Mouse (Mus musculus) midbrain, embryonic 16.5 days (tissue): ENCODE measurements around the gene Car5a. TPM values are rescaled to one million over a fixed set of nuclear protein-coding genes. Genes with fewer than 3 reads are reported as not detected.

Experiments
- ATAC-seq: fragments of 200-750 bp; cut with Nextera tagmentation; 2 replicates; pipeline ENCODE4 v1.8.0; 2017; ENCODE audit warnings: moderate TSS enrichment
- H3K27ac ChIP-seq: fragments of 300-500 bp; sonication (generic); 2 replicates; pipeline ENCODE4 v1.5.1; 2014; ENCODE audit warnings: mild to moderate bottlenecking, low read length, mixed read lengths
- H3K27me3 ChIP-seq: fragments of 300-500 bp; sonication (generic); 2 replicates; pipeline ENCODE4 v1.6.1; 2014; ENCODE audit warnings: low read depth, low read length, mixed read lengths; ENCODE audit not compliant: control insufficient read depth, insufficient read depth
- H3K36me3 ChIP-seq: fragments of 300-500 bp; sonication (generic); 2 replicates; pipeline ENCODE4 v1.6.1; 2014; ENCODE audit warnings: mild to moderate bottlenecking, low read length, moderate library complexity, mixed read lengths; ENCODE audit not compliant: control insufficient read depth, insufficient read depth
- H3K4me1 ChIP-seq: fragments of 300-500 bp; sonication (generic); 2 replicates; pipeline ENCODE4 v1.6.1; 2014; ENCODE audit warnings: mild to moderate bottlenecking, low read length, mixed read lengths; ENCODE audit not compliant: control insufficient read depth, insufficient read depth
- H3K4me2 ChIP-seq: fragments of 300-500 bp; sonication (generic); 2 replicates; pipeline ENCODE4 v1.6.1; 2014; ENCODE audit warnings: mild to moderate bottlenecking, low read length, mixed read lengths
- H3K4me3 ChIP-seq: fragments of 300-500 bp; sonication (generic); 2 replicates; pipeline ENCODE4 v1.5.1; 2014; ENCODE audit warnings: low read depth, mild to moderate bottlenecking, low read length, moderate library complexity, mixed read lengths
- H3K9ac ChIP-seq: fragments of 300-500 bp; sonication (generic); 2 replicates; pipeline ENCODE4 v1.6.1; 2014; ENCODE audit warnings: low read depth, low read length, mixed read lengths
- H3K9me3 ChIP-seq: fragments of 300-500 bp; sonication (generic); replicated peaks from 2 replicates; pipeline ENCODE4 v1.6.1; 2014; ENCODE audit warnings: mild to moderate bottlenecking, low read length, mixed read lengths; ENCODE audit not compliant: control insufficient read depth, poor library complexity, severe bottlenecking
- WGBS: fragments of 180-500 bp; shearing (Covaris S2); extraction: QIAGEN DNeasy Blood & Tissue Kit; methylation state at CpG from one replicate; pipeline ENCODE4 v1.1.7; 2014; 5-methylcytosine and 5-hydroxymethylcytosine counted together
- polyA plus RNA-seq: library from polyadenylated mRNA; unstranded; fragments of >200 nt; fragmentation: Nextera tagmentation; extraction: Ambion mirVana; gene quantifications from 2 replicates; pipeline ENCODE4 v1.2.1, GENCODE M21; 2015

The Car5a gene
- polyA plus RNA-seq, 1 experiment from 2014 or later: 0.55 TPM

- peak overlapping the region; percentile 97 for H3K4me2 ChIP-seq
- no peaks in the 10 kb centered on the region for H3K9me3 ChIP-seq
- no peaks in the 10 kb centered on the region for H3K27me3 ChIP-seq
- no peak for ATAC-seq
- H3K4me3 ChIP-seq: peak overlapping the region; percentile 92
- WGBS: 32% methylated on average over 7 of the region's 7 CpGs
- peak overlapping the region; percentile 96 for H3K9ac ChIP-seq
- peaks cover 35% of the 10 kb centered on the region for H3K4me1 ChIP-seq
- peak overlapping the region; percentile 96 for H3K27ac ChIP-seq
- H3K36me3 ChIP-seq: no peaks in the 10 kb centered on the region; the same call in 1 of the 2 replicates
These were observed 6.9 kb upstream of the Car5a start for GRCm38 (mm10) chr8:121951656-121952009.

- Histone ChIP-seq H3K9me3 (no peaks in the 10 kb centered on the region), H3K4me1 (peaks cover 33% of the 10 kb centered on the region)
- under 1% methylated on average over 58 of the region's 97 CpGs for whole genome bisulfite sequencing
These were observed 6.3 kb upstream of the Car5a start for GRCm38 (mm10) chr8:121950749-121951655.

GRCm38 (mm10) chr8:121949941-121950748, 5.4 kb upstream of the Car5a start:
- H3K27ac ChIP-seq: peak overlapping the region; percentile 96
- peak; percentile 96 for ATAC-seq
- peak overlapping the region; percentile 96 for H3K9ac ChIP-seq
- WGBS: under 1% methylated on average over 51 of the region's 66 CpGs
- H3K27me3 ChIP-seq: no peaks in the 10 kb centered on the region
- H3K4me2 ChIP-seq: peak overlapping the region; percentile 52
- peak overlapping the region; percentile 92 for H3K4me3 ChIP-seq
- H3K4me1 ChIP-seq: peaks cover 33% of the 10 kb centered on the region
- no peaks in the 10 kb centered on the region for H3K36me3 ChIP-seq
- H3K9me3 ChIP-seq: no peaks in the 10 kb centered on the region

More at GRCm38 (mm10) chr8:121950749-121951655, 6.3 kb upstream of the Car5a start:
- H3K27me3 ChIP-seq: no peaks in the 10 kb centered on the region
- H3K36me3 ChIP-seq: no peaks in the 10 kb centered on the region; the same call in 1 of the 2 replicates
- peak overlapping the region; percentile 92 for H3K4me3 ChIP-seq
- H3K27ac ChIP-seq: peak overlapping the region; percentile 96
- peak; percentile 15 for ATAC-seq
- H3K9ac ChIP-seq: peak overlapping the region; percentile 96
- peak overlapping the region; percentile 97 for H3K4me2 ChIP-seq

GRCm38 (mm10) chr8:121949222-121949800, 4.6 kb upstream of the Car5a start, which contains the start of gene Banp:
Gene Banp (plus strand): TSS chr8:121949750.
- WGBS: 66% methylated on average over 6 of the region's 6 CpGs

GRCm38 (mm10) chr8:121948321-121949145, 3.8 kb upstream of the Car5a start:
- Histone ChIP-seq H3K4me1 (peaks cover 33% of the 10 kb centered on the region), H3K27ac (peak overlapping the region; percentile 50; the same call in 1 of the 2 replicates), H3K9ac (peak overlapping the region; percentile 55), H3K4me2 (peak overlapping the region; percentile 65), H3K27me3 (no peaks in the 10 kb centered on the region), H3K9me3 (no peaks in the 10 kb centered on the region), H3K36me3 (no peaks in the 10 kb centered on the region), H3K4me3 (peak overlapping the region; percentile 34)
- WGBS: 57% methylated on average over 19 of the region's 19 CpGs
- no peak for ATAC-seq

More at GRCm38 (mm10) chr8:121949222-121949800, 4.6 kb upstream of the Car5a start, which contains the start of gene Banp:
- Histone ChIP-seq H3K27me3 (no peaks in the 10 kb centered on the region), H3K4me1 (peaks cover 33% of the 10 kb centered on the region), H3K4me2 (peak within 1 kb of the TSS; percentile 65), H3K36me3 (no peaks in the 10 kb centered on the region), H3K27ac (peak within 1 kb of the TSS; percentile 96), H3K9ac (peak within 1 kb of the TSS; percentile 96), H3K4me3 (peak within 1 kb of the TSS; percentile 92), H3K9me3 (no peaks in the 10 kb centered on the region)
- no peak for ATAC-seq

GRCm38 (mm10) chr8:121947753-121948141, 3.0 kb upstream of the Car5a start:
- peak overlapping the region; percentile 65 for H3K4me2 ChIP-seq
- H3K9me3 ChIP-seq: no peaks in the 10 kb centered on the region
- H3K4me3 ChIP-seq: peak overlapping the region; percentile 34
- peaks cover 31% of the 10 kb centered on the region for H3K4me1 ChIP-seq
- 0 out of 2 replicates have a peak, but pooled peaks have one; percentile 11 for ATAC-seq
- no peaks in the 10 kb centered on the region for H3K27me3 ChIP-seq
- no peaks in the 10 kb centered on the region for H3K36me3 ChIP-seq
- peak overlapping the region; percentile 55 for H3K9ac ChIP-seq
- WGBS: under 1% methylated on average over 18 of the region's 18 CpGs
- H3K27ac ChIP-seq: peak overlapping the region; percentile 50

- Histone ChIP-seq H3K27me3 (no peaks in the 10 kb centered on the region), H3K9ac (no peak overlapping the region), H3K4me1 (peaks cover 26% of the 10 kb centered on the region), H3K4me3 (peak overlapping the region; percentile 34), H3K4me2 (peak overlapping the region; percentile 65), H3K27ac (peak overlapping the region; percentile 50), H3K9me3 (no peaks in the 10 kb centered on the region), H3K36me3 (no peaks in the 10 kb centered on the region)
- ATAC-seq: no peak
- WGBS: 31% methylated on average over 17 of the region's 19 CpGs
These were observed 2.5 kb upstream of the Car5a start for GRCm38 (mm10) chr8:121947047-121947752.
